Mouse (Mus musculus): Measurements from ENCODE around the gene Pam.
"Not testable (repeated sequence)": the region's sequence is repeated elsewhere in the genome, so short reads cannot be mapped to it uniquely, and the experiment has no call there.

The Pam gene

GRCm38 (mm10) chr1:97979422-97979821 lies 116.0 kb downstream of the Pam start:
- no peak for DNase-seq (ENCODE audit: low read depth, low spot score)
- Histone ChIP-seq H3K27me3 (ENCODE audit: control insufficient read depth, insufficient read depth, low read length, poor library complexity, severe bottlenecking) (no peaks in the 10 kb centered on the region; the same call in 1 of the 2 replicates), H3K36me3 (ENCODE audit: control insufficient read depth, insufficient read depth, low read length, poor library complexity, severe bottlenecking) (no peaks in the 10 kb centered on the region)

DNA sequence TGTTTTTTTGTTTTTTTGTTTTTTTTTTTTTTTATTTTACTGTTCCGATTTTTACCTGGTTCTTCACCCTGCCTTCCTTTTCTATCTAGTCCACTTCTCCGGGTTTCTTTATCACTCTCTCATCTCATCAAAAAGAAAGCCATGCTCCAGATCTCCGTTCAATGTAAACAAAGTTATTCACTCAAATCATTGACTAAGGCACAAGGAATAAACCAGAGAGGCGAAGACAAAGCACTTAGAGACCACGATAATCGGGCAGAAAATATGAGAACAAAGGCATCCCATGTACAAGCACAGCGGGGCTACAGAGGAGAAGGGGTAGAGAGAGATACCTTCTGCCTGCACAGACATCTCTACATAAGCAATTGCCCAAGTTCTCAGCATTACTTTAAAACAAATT lies 117.9 kb downstream of the Pam start:
- DNase-seq (ENCODE audit: low read depth, low spot score): no peak
- Histone ChIP-seq H3K27me3 (ENCODE audit: control insufficient read depth, insufficient read depth, low read length, poor library complexity, severe bottlenecking) (no peaks in the 10 kb centered on the region; the same call in 1 of the 2 replicates), H3K36me3 (ENCODE audit: control insufficient read depth, insufficient read depth, low read length, poor library complexity, severe bottlenecking) (no peaks in the 10 kb centered on the region)

DNA sequence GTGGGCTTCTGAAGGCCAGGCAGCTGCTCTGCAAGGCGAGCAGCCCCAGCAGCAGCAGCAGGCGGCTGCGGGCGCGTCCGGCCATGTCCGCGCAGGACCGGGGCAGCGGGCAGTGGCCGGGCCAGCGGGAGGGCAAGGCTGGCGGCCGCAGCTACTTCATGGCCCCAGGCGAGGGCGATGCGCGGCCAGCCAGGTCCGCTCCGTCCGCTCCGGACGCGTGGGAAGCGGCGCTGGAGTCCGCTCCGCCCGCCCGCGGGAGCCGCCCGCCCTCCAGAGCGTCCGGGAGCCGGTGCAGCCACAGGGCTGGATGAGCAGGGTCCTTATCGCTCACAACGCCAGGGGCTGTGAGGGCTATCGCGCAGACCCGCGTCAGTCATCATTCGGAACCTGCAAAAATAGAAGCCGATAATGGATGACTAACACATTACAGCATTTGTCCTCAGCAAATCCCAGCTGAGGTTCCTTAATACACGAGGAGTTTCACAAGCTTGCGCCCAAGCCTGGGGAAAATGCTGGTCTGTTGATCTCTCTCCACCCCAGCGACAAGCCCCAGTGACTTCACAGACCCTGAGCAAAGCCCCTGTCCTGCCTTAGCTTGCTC lies 118.5 kb downstream of the Pam start:
- Histone ChIP-seq H3K27me3 (ENCODE audit: control insufficient read depth, insufficient read depth, low read length, poor library complexity, severe bottlenecking) (no peaks in the 10 kb centered on the region; the same call in 1 of the 2 replicates), H3K36me3 (ENCODE audit: control insufficient read depth, insufficient read depth, low read length, poor library complexity, severe bottlenecking) (no peaks in the 10 kb centered on the region)
- DNase-seq (ENCODE audit: low read depth, low spot score): no peak

DNA sequence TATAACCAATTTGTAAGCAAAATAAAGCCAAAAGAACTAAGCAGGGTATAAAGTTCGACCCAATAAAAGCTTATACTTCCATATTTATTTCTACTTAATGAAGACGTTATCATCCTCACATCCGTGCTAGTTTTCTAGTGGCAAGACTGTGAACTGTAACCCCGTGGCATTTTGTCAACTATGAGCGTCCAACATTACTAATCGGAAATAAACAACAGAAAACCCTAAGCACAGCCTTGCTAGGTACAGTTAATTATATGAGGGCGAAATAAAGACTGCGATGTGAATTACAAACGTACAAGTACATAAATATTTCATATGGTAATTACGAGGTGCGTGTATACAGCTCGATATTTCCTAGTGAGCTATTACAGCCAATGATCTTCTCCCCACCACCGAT lies 119.4 kb downstream of the Pam start:
- no peaks in the 10 kb centered on the region; the same call in 1 of the 2 replicates for H3K27me3 ChIP-seq (ENCODE audit: control insufficient read depth, insufficient read depth, low read length, poor library complexity, severe bottlenecking)
- no peak for DNase-seq (ENCODE audit: low read depth, low spot score)
- H3K36me3 ChIP-seq (ENCODE audit: control insufficient read depth, insufficient read depth, low read length, poor library complexity, severe bottlenecking): no peaks in the 10 kb centered on the region

DNA sequence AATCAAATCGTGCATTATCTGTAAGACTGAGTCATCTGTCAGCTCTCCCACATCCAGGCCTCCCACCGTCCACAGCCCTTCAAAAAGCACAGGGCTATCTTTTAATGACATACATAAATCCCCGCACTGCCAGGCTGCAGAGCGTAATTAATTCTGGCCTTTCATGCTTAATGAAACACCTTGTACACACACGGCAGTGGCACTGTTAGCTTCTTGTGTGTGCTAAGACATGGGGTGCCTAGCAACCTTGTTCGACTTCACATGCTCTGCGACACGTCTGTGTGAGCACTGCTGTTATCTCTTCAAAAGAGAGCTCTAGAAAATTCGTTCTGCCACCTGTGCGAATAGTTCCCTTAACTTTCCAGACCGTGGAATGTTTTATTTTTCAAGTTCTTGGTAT lies 120.5 kb downstream of the Pam start:
- Histone ChIP-seq H3K27me3 (ENCODE audit: control insufficient read depth, insufficient read depth, low read length, poor library complexity, severe bottlenecking) (no peaks in the 10 kb centered on the region; the same call in 1 of the 2 replicates), H3K36me3 (ENCODE audit: control insufficient read depth, insufficient read depth, low read length, poor library complexity, severe bottlenecking) (no peaks in the 10 kb centered on the region)
- DNase-seq (ENCODE audit: low read depth, low spot score): no peak

- DNase-seq (ENCODE audit: low read depth, low spot score): no peak
- H3K36me3 ChIP-seq (ENCODE audit: control insufficient read depth, insufficient read depth, low read length, poor library complexity, severe bottlenecking): no peaks in the 10 kb centered on the region
- H3K27me3 ChIP-seq (ENCODE audit: control insufficient read depth, insufficient read depth, low read length, poor library complexity, severe bottlenecking): no peaks in the 10 kb centered on the region
Observed at GRCm38 (mm10) chr1:97969765-97970164, 125.7 kb downstream of the Pam start.

DNA sequence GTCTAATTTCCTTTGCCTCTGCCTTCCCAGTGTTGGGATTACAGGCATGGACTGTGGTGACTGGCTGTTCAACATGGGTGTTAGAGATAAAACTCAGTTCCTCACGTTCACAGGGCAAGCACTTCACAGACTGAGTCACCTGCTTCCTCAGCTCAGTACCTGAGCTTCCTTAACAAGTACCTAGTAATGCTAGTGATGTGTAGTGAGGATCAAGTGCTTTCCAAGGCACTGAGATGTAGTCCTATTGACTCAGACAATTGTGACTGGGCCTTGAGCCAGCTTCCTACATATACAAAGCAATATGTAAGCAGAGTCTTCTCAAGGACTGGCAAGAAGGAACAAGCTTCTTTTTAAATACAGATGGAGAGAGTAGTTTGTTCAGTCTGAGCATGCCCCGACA lies 131.7 kb downstream of the Pam start:
- H3K27me3 ChIP-seq (ENCODE audit: control insufficient read depth, insufficient read depth, low read length, poor library complexity, severe bottlenecking): no peaks in the 10 kb centered on the region
- no peak for DNase-seq (ENCODE audit: low read depth, low spot score)
- H3K36me3 ChIP-seq (ENCODE audit: control insufficient read depth, insufficient read depth, low read length, poor library complexity, severe bottlenecking): no peaks in the 10 kb centered on the region

GRCm38 (mm10) chr1:97962134-97962533 lies 133.3 kb downstream of the Pam start:
- Histone ChIP-seq H3K36me3 (ENCODE audit: control insufficient read depth, insufficient read depth, low read length, poor library complexity, severe bottlenecking) (no peaks in the 10 kb centered on the region), H3K27me3 (ENCODE audit: control insufficient read depth, insufficient read depth, low read length, poor library complexity, severe bottlenecking) (no peaks in the 10 kb centered on the region)
- no peak for DNase-seq (ENCODE audit: low read depth, low spot score)

GRCm38 (mm10) chr1:97960681-97961080 lies 134.8 kb downstream of the Pam start:
- no peaks in the 10 kb centered on the region for H3K36me3 ChIP-seq (ENCODE audit: control insufficient read depth, insufficient read depth, low read length, poor library complexity, severe bottlenecking)
- no peak for DNase-seq (ENCODE audit: low read depth, low spot score)
- H3K27me3 ChIP-seq (ENCODE audit: control insufficient read depth, insufficient read depth, low read length, poor library complexity, severe bottlenecking): no peaks in the 10 kb centered on the region

DNA sequence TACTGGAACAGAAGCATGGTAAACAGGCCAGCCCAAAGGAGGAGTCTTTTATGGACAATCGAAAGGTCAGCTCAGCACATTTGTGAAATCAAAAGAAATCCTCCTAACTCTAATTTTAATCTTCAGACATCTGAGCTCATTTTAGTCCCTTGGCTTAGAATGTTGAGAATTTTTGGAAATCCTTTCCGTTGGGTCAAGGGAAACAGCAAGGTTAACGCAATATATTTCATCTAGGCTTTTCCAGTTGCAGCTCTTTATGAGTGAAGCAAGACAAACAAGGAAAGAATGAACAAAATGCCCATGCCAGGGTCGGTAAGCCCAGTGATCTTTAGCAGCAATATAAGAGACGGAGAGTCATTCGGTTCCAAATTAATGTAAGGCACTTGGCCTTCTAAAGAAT lies 135.3 kb downstream of the Pam start:
- no peaks in the 10 kb centered on the region for H3K27me3 ChIP-seq (ENCODE audit: control insufficient read depth, insufficient read depth, low read length, poor library complexity, severe bottlenecking)

DNA sequence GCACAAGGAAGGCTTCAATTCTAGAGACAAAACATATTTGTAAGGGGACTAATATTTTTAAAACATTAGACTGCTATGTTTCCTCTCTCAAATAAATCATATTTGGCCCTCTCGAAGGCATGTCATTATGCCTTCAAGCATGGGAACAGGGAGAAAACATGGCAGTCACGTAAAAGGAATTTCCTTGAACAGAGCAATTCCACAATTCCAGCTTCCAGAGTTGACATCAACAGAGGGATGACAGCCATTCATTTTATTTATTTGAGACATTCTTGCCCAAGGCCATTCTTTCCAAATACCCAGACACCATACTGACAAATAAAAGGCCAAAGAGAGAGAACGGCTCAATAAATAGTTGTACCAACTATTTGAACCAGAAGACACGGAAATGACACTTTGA lies 136.7 kb downstream of the Pam start:
- Histone ChIP-seq H3K27me3 (ENCODE audit: control insufficient read depth, insufficient read depth, low read length, poor library complexity, severe bottlenecking) (no peaks in the 10 kb centered on the region), H3K36me3 (ENCODE audit: control insufficient read depth, insufficient read depth, low read length, poor library complexity, severe bottlenecking) (no peaks in the 10 kb centered on the region)
- no peak for DNase-seq (ENCODE audit: low read depth, low spot score)

More for the DNA sequence above, 135.3 kb downstream of the Pam start:
- H3K36me3 ChIP-seq (ENCODE audit: control insufficient read depth, insufficient read depth, low read length, poor library complexity, severe bottlenecking): no peaks in the 10 kb centered on the region
- no peak for DNase-seq (ENCODE audit: low read depth, low spot score)

- not testable (repeated sequence) for H3K36me3 ChIP-seq (ENCODE audit: control insufficient read depth, insufficient read depth, low read length, poor library complexity, severe bottlenecking); DNase-seq (ENCODE audit: low read depth, low spot score); H3K27me3 ChIP-seq (ENCODE audit: control insufficient read depth, insufficient read depth, low read length, poor library complexity, severe bottlenecking)
Observed at GRCm38 (mm10) chr1:97949258-97949657, 146.2 kb downstream of the Pam start.

GRCm38 (mm10) chr1:97947100-97947499 lies 148.3 kb downstream of the Pam start:
- no peaks in the 10 kb centered on the region for H3K36me3 ChIP-seq (ENCODE audit: control insufficient read depth, insufficient read depth, low read length, poor library complexity, severe bottlenecking)
- no peak for DNase-seq (ENCODE audit: low read depth, low spot score)
- H3K27me3 ChIP-seq (ENCODE audit: control insufficient read depth, insufficient read depth, low read length, poor library complexity, severe bottlenecking): no peaks in the 10 kb centered on the region

- DNase-seq (ENCODE audit: low read depth, low spot score): no peak
- Histone ChIP-seq H3K27me3 (ENCODE audit: control insufficient read depth, insufficient read depth, low read length, poor library complexity, severe bottlenecking) (no peaks in the 10 kb centered on the region), H3K36me3 (ENCODE audit: control insufficient read depth, insufficient read depth, low read length, poor library complexity, severe bottlenecking) (no peaks in the 10 kb centered on the region)
Observed at GRCm38 (mm10) chr1:97943908-97944608, 151.4 kb downstream of the Pam start.

GRCm38 (mm10) chr1:97943402-97943801 lies 152.0 kb downstream of the Pam start:
- H3K27me3 ChIP-seq (ENCODE audit: control insufficient read depth, insufficient read depth, low read length, poor library complexity, severe bottlenecking): no peaks in the 10 kb centered on the region
- no peak for DNase-seq (ENCODE audit: low read depth, low spot score)
- no peaks in the 10 kb centered on the region for H3K36me3 ChIP-seq (ENCODE audit: control insufficient read depth, insufficient read depth, low read length, poor library complexity, severe bottlenecking)

- DNase-seq (ENCODE audit: low read depth, low spot score): no peak
- no peaks in the 10 kb centered on the region for H3K36me3 ChIP-seq (ENCODE audit: control insufficient read depth, insufficient read depth, low read length, poor library complexity, severe bottlenecking)
- H3K27me3 ChIP-seq (ENCODE audit: control insufficient read depth, insufficient read depth, low read length, poor library complexity, severe bottlenecking): no peaks in the 10 kb centered on the region
Observed at GRCm38 (mm10) chr1:97942966-97943365, 152.5 kb downstream of the Pam start.
